17 mouse cellular contexts compared by ENCODE assay signal in the genomic region with DNA sequence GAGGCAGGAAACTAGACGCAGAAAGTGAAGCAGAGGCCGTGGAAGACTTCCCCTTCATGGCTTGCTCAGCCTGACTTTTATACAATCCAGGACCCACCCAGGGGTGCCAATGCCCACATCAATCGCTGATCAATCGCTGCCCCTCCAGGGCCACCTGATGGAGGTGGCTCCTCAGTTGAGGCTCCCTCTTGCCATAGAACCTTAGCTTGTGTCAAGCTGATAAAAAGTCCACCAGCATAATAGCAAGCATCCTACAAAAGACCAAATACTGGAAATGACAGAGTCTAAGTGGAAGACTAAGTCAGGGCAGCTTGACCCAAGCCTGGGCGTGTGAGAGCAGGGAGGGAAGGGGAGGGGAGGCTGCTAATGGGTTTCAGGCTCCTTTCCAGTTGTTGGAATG. TPM values are rescaled to one million over a fixed set of nuclear protein-coding genes. Genes with fewer than 3 reads are reported as not detected.
DNase-seq lines count a peak whose midpoint lies in the region; ATAC-seq and TF ChIP-seq lines count a peak whose summit lies in the region.
"Had no signal": no experiment of that assay in that cellular context is flagged by ENCODE, and none has a peak within 500 bp of the region (broad histone marks: within the 10 kb centered on the region; RNA-seq: fewer than 3 reads in every experiment).

No protein-coding gene starts in this region.

- WGBS in heart, adult 2 months = 61% methylated on average over 5 of the region's 5 CpGs
- WGBS in kidney, postnatal 0 days = 79% methylated on average over 5 of the region's 5 CpGs
- WGBS in hindbrain, embryonic 11.5 days = 91% methylated on average over 5 of the region's 5 CpGs

- peaks cover 20% of the 10 kb centered on the region for H3K36me3 ChIP-seq in heart, adult 2 months (ENCODE audit: control insufficient read depth, insufficient read depth, low read length)
- H3K36me3 ChIP-seq in kidney, postnatal 0 days (ENCODE audit: insufficient read depth, low read length) = no peaks in the 10 kb centered on the region
- no peaks in the 10 kb centered on the region for H3K36me3 ChIP-seq in hindbrain, embryonic 11.5 days (ENCODE audit: control insufficient read depth, insufficient read depth, low read length)

- H3K27me3 ChIP-seq in heart, adult 2 months (ENCODE audit: control insufficient read depth, insufficient read depth, low read length) = no peaks in the 10 kb centered on the region
- no peaks in the 10 kb centered on the region for H3K27me3 ChIP-seq in kidney, postnatal 0 days (ENCODE audit: insufficient read depth, low read length)
- H3K27me3 ChIP-seq in hindbrain, embryonic 11.5 days (ENCODE audit: control insufficient read depth, insufficient read depth, low read length) = no peaks in the 10 kb centered on the region
- H3K27me3 ChIP-seq: liver, embryonic 15.5 days; neural tube, embryonic 13.5 days; Patski had no signal

- H3K4me3 ChIP-seq in heart, adult 2 months = peak overlapping the region; percentile 11; the same call in 1 of the 2 replicates
- no peak overlapping the region for H3K4me3 ChIP-seq in kidney, postnatal 0 days (replicated peaks; ENCODE audit: low read depth, low read length)
- no peak overlapping the region for H3K4me3 ChIP-seq in hindbrain, embryonic 11.5 days (ENCODE audit: low read depth, low read length)
- H3K4me3 ChIP-seq: erythroblast, embryonic 14.5 days; liver, embryonic 15.5 days; neural tube, embryonic 13.5 days had no signal

- H3K9me3 ChIP-seq in kidney, postnatal 0 days (replicated peaks; ENCODE audit: low read length) = no peaks in the 10 kb centered on the region
- H3K9me3 ChIP-seq in hindbrain, embryonic 11.5 days (ENCODE audit: control insufficient read depth, low read length) = no peaks in the 10 kb centered on the region
- H3K9me3 ChIP-seq: liver, embryonic 15.5 days; neural tube, embryonic 13.5 days had no signal

- intact Hi-C loops in heart, adult 2 months (cut with DNase I) = loop anchor here (1.0 kb wide), 1 partner anchor 39 kb away; no protein-coding TSS in a partner anchor

- no peak overlapping the region for H3K4me2 ChIP-seq in kidney, postnatal 0 days (ENCODE audit: low read length)
- no peak overlapping the region for H3K4me2 ChIP-seq in hindbrain, embryonic 11.5 days (replicated peaks; ENCODE audit: low read depth, low read length)
- H3K4me2 ChIP-seq: liver, embryonic 15.5 days; neural tube, embryonic 13.5 days had no signal

- H3K27ac ChIP-seq in heart, adult 2 months = peak overlapping the region; percentile 91
- H3K27ac ChIP-seq in kidney, postnatal 0 days = peak overlapping the region; percentile 77
- no peak overlapping the region for H3K27ac ChIP-seq in hindbrain, embryonic 11.5 days (ENCODE audit: low read depth, low read length)
- H3K27ac ChIP-seq: liver, embryonic 15.5 days had no signal

- H3K4me1 ChIP-seq in heart, adult 2 months (ENCODE audit: control insufficient read depth, insufficient read depth, low read length) = peaks cover 49% of the 10 kb centered on the region
- H3K4me1 ChIP-seq in kidney, postnatal 0 days (replicated peaks; ENCODE audit: insufficient read depth, low read length) = no peaks in the 10 kb centered on the region; the same call in 1 of the 2 replicates
- no peaks in the 10 kb centered on the region for H3K4me1 ChIP-seq in hindbrain, embryonic 11.5 days (replicated peaks; ENCODE audit: control insufficient read depth, insufficient read depth, low read length)

- peaks cover 6% of the 10 kb centered on the region; the same call in 1 of the 2 replicates for H3K79me2 ChIP-seq in heart, adult 2 months (replicated peaks; ENCODE audit: control insufficient read depth, insufficient read depth, low read length)

- no peak for DNase-seq in heart, adult 2 months
- DNase-seq in heart, adult 8-10 months (ENCODE audit: low spot score) = no peak
- no peak for DNase-seq in kidney, postnatal 0 days (ENCODE audit: low spot score)
- no peak for DNase-seq in kidney, adult 8-10 months
- peak; percentile 40 for DNase-seq in lung, postnatal 10 days
- no peak for DNase-seq in lung, adult 18-20 months
- DNase-seq in hindbrain, embryonic 11.5 days (ENCODE audit: low spot score) = no peak
- DNase-seq: cerebellum, postnatal 10 days; forebrain, postnatal 0 days; gastrocnemius, postnatal 10 days; left cerebral cortex, postnatal 4 days; thymus, postnatal 36 days had no signal

- TF ChIP-seq POLR2A in heart, adult 2 months (IDR thresholded peaks at IDR 0.05; ENCODE audit: insufficient read depth, low read depth, low read length) = no peak

- no peak for TF ChIP-seq CTCF in heart, adult 2 months (IDR thresholded peaks at IDR 0.05)
- no peak for TF ChIP-seq CTCF in kidney, postnatal 0 days (IDR thresholded peaks at IDR 0.05; ENCODE audit: low read depth)

- TF ChIP-seq EP300 in heart, adult 2 months (IDR thresholded peaks at IDR 0.05; ENCODE audit: insufficient read depth, low read depth, low read length) = no peak

- peak overlapping the region; percentile 40 for H3K9ac ChIP-seq in heart, adult 2 months (ENCODE audit: low read depth, low read length)
- H3K9ac ChIP-seq in kidney, postnatal 0 days (ENCODE audit: low read depth, low read length) = no peak overlapping the region
- no peak overlapping the region for H3K9ac ChIP-seq in hindbrain, embryonic 11.5 days (ENCODE audit: low read depth, low read length)
- H3K9ac ChIP-seq: forebrain, postnatal 0 days; liver, embryonic 15.5 days; neural tube, embryonic 13.5 days had no signal

- ATAC-seq in kidney, postnatal 0 days (replicated peaks; ENCODE audit: low FRiP score, low read depth) = no peak
- ATAC-seq in hindbrain, embryonic 11.5 days (ENCODE audit: low FRiP score) = no peak
- ATAC-seq: forebrain, postnatal 0 days; hindbrain, embryonic 16.5 days; Patski had no signal

RNA-seq across cellular contexts. Expression of gene Lnx2, which starts 39.7 kb away (rescaled TPM):
- total RNA-seq in heart, adult 2 months (2021) = 10 to 100 TPM in 1 of 2 experiments, 1 to 10 TPM in 1; 9.5 to 13.6 TPM
- polyA plus RNA-seq in heart, adult 2 months (2012; rRNA removed) = 13.2 and 14.5 TPM in 2 replicates
- total RNA-seq in heart, adult 8-10 months (2022) = 10 to 100 TPM in 2 of 4 experiments, 1 to 10 TPM in 2; 7.4 to 11.5 (median 9.4) TPM
- polyA plus RNA-seq in kidney, postnatal 0 days (2015; fragmentation: Nextera tagmentation; extraction: Ambion mirVana) = 11.8 and 12.4 TPM in 2 replicates
- 7.7 and 8.4 TPM in 2 replicates for polyA plus RNA-seq in hindbrain, embryonic 11.5 days (2014; fragmentation: Nextera tagmentation; extraction: Ambion mirVana)

RNA-seq across cellular contexts. Expression of gene Polr1d, which starts 40.2 kb away (rescaled TPM):
- total RNA-seq in heart, adult 2 months (2021) = 10 to 100 TPM; 66.6 to 74.8 TPM
- polyA plus RNA-seq in heart, adult 2 months (2012; rRNA removed) = 24.2 and 35.7 TPM in 2 replicates
- 10 to 100 TPM; 66.0 to 75.4 (median 70.5) TPM for total RNA-seq in heart, adult 8-10 months (2022)
- polyA plus RNA-seq in kidney, postnatal 0 days (2015; fragmentation: Nextera tagmentation; extraction: Ambion mirVana) = 161 TPM in 2 replicates
- 112 and 119 TPM in 2 replicates for polyA plus RNA-seq in hindbrain, embryonic 11.5 days (2014; fragmentation: Nextera tagmentation; extraction: Ambion mirVana)
